Mouse (Mus musculus): ENCODE measurements around the gene Nacc2.

DNA sequence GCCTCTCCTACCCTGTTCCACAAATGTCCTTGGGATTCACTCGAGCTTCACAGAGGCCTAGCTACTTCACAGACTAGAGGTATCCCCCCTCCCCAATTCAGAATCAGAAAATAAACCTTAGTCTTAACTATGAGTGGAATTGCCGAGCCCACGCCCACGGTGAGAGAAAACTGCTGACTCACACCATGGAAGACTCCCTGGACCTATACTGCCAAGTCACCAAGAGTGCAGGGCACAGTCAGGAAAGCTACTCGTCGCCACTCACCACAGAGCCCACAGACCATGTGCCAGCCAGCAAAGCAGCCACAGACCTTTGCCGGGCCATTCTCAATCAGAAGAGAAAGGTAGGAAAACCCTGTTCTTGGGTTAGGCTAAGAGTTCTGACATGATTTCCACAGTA lies 54.8 kb downstream of the Nacc2 start:
- no peak for TF ChIP-seq POLR2A (IDR thresholded peaks at IDR 0.05; ENCODE audit: low read depth, low read length)
- TF ChIP-seq CTCF (IDR thresholded peaks at IDR 0.05; ENCODE audit: extremely low read depth, insufficient read depth, insufficient read length, insufficient replicate concordance), result no peak

All from spleen, adult 2 months (tissue).